Mouse (Mus musculus): ENCODE data around the gene Rpl12.

GRCm38 (mm10) chr2:32914362-32914761 is 47.0 kb upstream of the Rpl12 start:
- TF ChIP-seq ZNF384 (IDR thresholded peaks at IDR 0.05; ENCODE audit: low read depth, low read length) (no peak), ZC3H11A (IDR thresholded peaks at IDR 0.05; ENCODE audit: borderline replicate concordance, low read depth, low read length) (no peak)
